ENCODE assay signal across 16 mouse cellular contexts in the genomic region with DNA sequence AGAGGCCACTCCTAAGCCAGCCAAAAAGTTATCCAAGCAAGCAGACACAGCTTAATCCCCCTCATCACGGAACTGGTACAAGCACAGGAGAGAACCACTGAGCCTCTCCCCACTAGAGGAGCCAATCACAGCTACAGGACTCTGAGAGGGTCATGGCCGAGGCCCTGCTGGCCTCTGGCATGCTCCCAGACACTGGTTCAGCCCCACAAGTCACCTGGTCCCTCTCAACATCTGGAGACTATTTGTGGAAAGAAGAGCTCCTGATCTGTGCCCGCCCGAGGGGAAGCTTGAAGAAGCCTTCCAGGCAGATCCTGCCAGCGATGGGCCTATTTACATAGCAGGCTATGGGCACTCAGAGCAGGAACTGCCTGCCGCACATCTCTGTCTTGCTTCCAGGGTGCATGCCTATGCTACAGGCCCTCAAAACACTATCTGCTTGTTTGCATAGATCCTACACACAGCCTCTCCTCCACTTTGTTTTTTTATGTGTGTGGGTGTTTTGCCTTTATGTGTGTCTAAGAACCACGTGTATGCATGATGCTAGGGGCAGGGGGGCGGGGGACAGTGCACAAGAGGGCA.
DNase-seq lines count a peak whose midpoint lies in the region; ATAC-seq lines count a peak whose summit lies in the region.
"Had no signal": no experiment of that assay in that cellular context is flagged by ENCODE, and none has a peak within 500 bp of the region (broad histone marks: within the 10 kb centered on the region; RNA-seq: fewer than 3 reads in every experiment).

No protein-coding gene starts in this region.

- no peaks in the 10 kb centered on the region; the same call in 1 of the 2 replicates for H3K9me3 ChIP-seq in kidney, embryonic 14.5 days (ENCODE audit: control insufficient read depth, low read length)
- H3K9me3 ChIP-seq in heart, embryonic 11.5 days (replicated peaks; ENCODE audit: control insufficient read depth, low read length), result no peaks in the 10 kb centered on the region
- H3K9me3 ChIP-seq: limb, embryonic 10.5 days; liver, embryonic 15.5 days had no signal

- H3K4me3 ChIP-seq in kidney, embryonic 14.5 days (ENCODE audit: low read length), result no peak overlapping the region
- H3K4me3 ChIP-seq in heart, embryonic 11.5 days (ENCODE audit: low read depth, low read length), result no peak overlapping the region
- H3K4me3 ChIP-seq: limb, embryonic 10.5 days; liver, embryonic 15.5 days had no signal

- H3K9ac ChIP-seq in kidney, embryonic 14.5 days (ENCODE audit: low read depth, low read length), result no peak overlapping the region
- H3K9ac ChIP-seq in heart, embryonic 11.5 days (ENCODE audit: low read depth, low read length), result no peak overlapping the region
- H3K9ac ChIP-seq: liver, embryonic 15.5 days had no signal

- DNase-seq in kidney, adult 8-10 months, result no peak
- DNase-seq in retina, postnatal 1 day, result peak; percentile 32
- DNase-seq in retina, embryonic 14.5 days (ENCODE audit: low spot score), result no peak
- no peak for DNase-seq in adrenal gland, adult 18-20 months (ENCODE audit: low spot score in 2 of 2)
- DNase-seq in spleen, adult 18-20 months, result no peak
- DNase-seq: cerebellum, adult 8-10 months; gastrocnemius, postnatal 25 days; layer of hippocampus, adult 9-11 months; lung, postnatal 4 days had no signal

- H3K4me1 ChIP-seq in kidney, embryonic 14.5 days (ENCODE audit: control insufficient read depth, insufficient read depth, low read length), result 0 out of 2 replicates have a peak, but pooled peaks cover 7% of the 10 kb centered on the region
- peaks cover 15% of the 10 kb centered on the region for H3K4me1 ChIP-seq in heart, embryonic 11.5 days (ENCODE audit: control insufficient read depth, insufficient read depth, low read length)

- 47% methylated on average over 8 of the region's 8 CpGs for WGBS in kidney, embryonic 14.5 days
- WGBS in heart, embryonic 11.5 days (ENCODE audit: insufficient replicate concordance), result 43% methylated on average over 8 of the region's 8 CpGs

- no peaks in the 10 kb centered on the region for H3K36me3 ChIP-seq in kidney, embryonic 14.5 days (ENCODE audit: control insufficient read depth, insufficient read depth, low read length)
- H3K36me3 ChIP-seq in heart, embryonic 11.5 days (ENCODE audit: control insufficient read depth, insufficient read depth, low read length), result no peaks in the 10 kb centered on the region
- H3K36me3 ChIP-seq: limb, embryonic 10.5 days; liver, embryonic 15.5 days had no signal

- no peaks in the 10 kb centered on the region for H3K27me3 ChIP-seq in kidney, embryonic 14.5 days (ENCODE audit: control insufficient read depth, insufficient read depth, low read length)
- no peaks in the 10 kb centered on the region for H3K27me3 ChIP-seq in heart, embryonic 11.5 days (ENCODE audit: control insufficient read depth, insufficient read depth, low read length)
- H3K27me3 ChIP-seq: CH12.LX; liver, embryonic 15.5 days; Patski had no signal

- H3K27ac ChIP-seq in kidney, embryonic 14.5 days (ENCODE audit: low read depth, low read length), result no peak overlapping the region
- H3K27ac ChIP-seq in heart, embryonic 11.5 days (ENCODE audit: low read depth, low read length), result peak overlapping the region; percentile 37; the same call in 1 of the 2 replicates
- H3K27ac ChIP-seq: limb, embryonic 10.5 days; liver, embryonic 15.5 days had no signal

- H3K4me2 ChIP-seq in kidney, embryonic 14.5 days (replicated peaks; ENCODE audit: low read depth, low read length), result no peak overlapping the region
- H3K4me2 ChIP-seq in heart, embryonic 11.5 days, result no peak overlapping the region
- H3K4me2 ChIP-seq: liver, embryonic 15.5 days had no signal

- peak; percentile 68; the same call in 1 of the 2 replicates for ATAC-seq in kidney, embryonic 14.5 days (ENCODE audit: low FRiP score, low TSS enrichment)
- ATAC-seq in heart, embryonic 11.5 days (replicated peaks; ENCODE audit: insufficient number of reproducible peaks, low FRiP score, low TSS enrichment), result no peak
- ATAC-seq: forebrain, embryonic 16.5 days; Patski had no signal
